Mouse (Mus musculus) gastrocnemius, postnatal 14 days (tissue): Measurements from ENCODE around the gene Kdm5c. TPM values are rescaled to one million over a fixed set of nuclear protein-coding genes. Genes with fewer than 3 reads are reported as not detected.
"Not testable (repeated sequence)": the region's sequence is repeated elsewhere in the genome, so short reads cannot be mapped to it uniquely, and the experiment has no call there.

Experiments used
- DNase-seq: peaks from one replicate; pipeline ENCODE4 v3.0.0; 2021; ENCODE audit warnings: mixed read lengths
- intact Hi-C: fragments of 180-260 bp; cut with DNase I; formaldehyde crosslinking; loops from one replicate; pipeline ENCODE4 v1.15.1; 2025; ENCODE audit warnings: low total_unique reads
- long read RNA-seq, 2 experiments: library from polyadenylated mRNA; stranded (forward); transcript quantifications; one replicate each; pipeline ENCODE4 v2.0.0; 2021
- total RNA-seq, 2 experiments: library from RNA; stranded (reverse); gene quantifications; 2 replicates each; pipeline ENCODE4 v1.2.3; 2021

The Kdm5c gene
- total RNA-seq = 10 to 100 TPM; 18.6 to 24.0 TPM
- long read RNA-seq, experiment 1, full-length matches to known transcripts = 7 of 11 reads
- long read RNA-seq, experiment 1, partial matches to known transcripts = 2 of 11 reads
- long read RNA-seq, experiment 1, other reads (novel, unspliced or antisense) = 2 of 11 reads
- long read RNA-seq, experiment 2, full-length matches to known transcripts = 9 of 16 reads
- long read RNA-seq, experiment 2, partial matches to known transcripts = 3 of 16 reads
- long read RNA-seq, experiment 2, other reads (novel, unspliced or antisense) = 4 of 16 reads

GRCm38 (mm10) chrX:152232781-152233763, at the start of gene Kdm5c:
Kdm5c (plus strand) TSS chrX:152233020.
- peak; percentile 98 for DNase-seq
- intact Hi-C loops = no loop called here

- no peak for DNase-seq
- intact Hi-C loops = no loop called here
Measured at GRCm38 (mm10) chrX:152187151-152187550, 45.7 kb upstream of the Kdm5c start.

GRCm38 (mm10) chrX:152191266-152191665, 41.6 kb upstream of the Kdm5c start:
- DNase-seq = no peak
- intact Hi-C loops = no loop called here

- no peak for DNase-seq
- intact Hi-C loops = no loop called here
Measured at GRCm38 (mm10) chrX:152197814-152198648, 34.8 kb upstream of the Kdm5c start.

- no peak for DNase-seq
- intact Hi-C loops = no loop called here
Measured at GRCm38 (mm10) chrX:152201737-152202421, 30.9 kb upstream of the Kdm5c start.

GRCm38 (mm10) chrX:152202422-152203103, 30.3 kb upstream of the Kdm5c start:
- no peak for DNase-seq
- intact Hi-C loops = no loop called here

GRCm38 (mm10) chrX:152203247-152203646, 29.6 kb upstream of the Kdm5c start:
- DNase-seq = no peak
- intact Hi-C loops = no loop called here

GRCm38 (mm10) chrX:152205486-152205885, 27.3 kb upstream of the Kdm5c start:
- no peak for DNase-seq
- intact Hi-C loops = no loop called here

GRCm38 (mm10) chrX:152214703-152215102, 18.1 kb upstream of the Kdm5c start:
- intact Hi-C loops = no loop called here

GRCm38 (mm10) chrX:152218529-152218928, 14.3 kb upstream of the Kdm5c start:
- no peak for DNase-seq
- intact Hi-C loops = no loop called here

More at GRCm38 (mm10) chrX:152214703-152215102, 18.1 kb upstream of the Kdm5c start:
- DNase-seq = no peak

- intact Hi-C loops = no loop called here
Measured at GRCm38 (mm10) chrX:152221721-152222120, 11.1 kb upstream of the Kdm5c start.

GRCm38 (mm10) chrX:152222226-152222625, 10.6 kb upstream of the Kdm5c start:
- no peak for DNase-seq
- intact Hi-C loops = no loop called here

More at GRCm38 (mm10) chrX:152221721-152222120, 11.1 kb upstream of the Kdm5c start:
- no peak for DNase-seq

- DNase-seq = no peak
- intact Hi-C loops = no loop called here
Measured at GRCm38 (mm10) chrX:152223313-152223712, 9.5 kb upstream of the Kdm5c start.

- intact Hi-C loops = no loop called here
Measured at GRCm38 (mm10) chrX:152224280-152224679, 8.5 kb upstream of the Kdm5c start.

GRCm38 (mm10) chrX:152234125-152234524, 1.3 kb downstream of the Kdm5c start:
- intact Hi-C loops = no loop called here
- DNase-seq = no peak

More at GRCm38 (mm10) chrX:152224280-152224679, 8.5 kb upstream of the Kdm5c start:
- no peak for DNase-seq

- intact Hi-C loops = no loop called here
- no peak for DNase-seq
Measured at GRCm38 (mm10) chrX:152235758-152236157, 2.9 kb downstream of the Kdm5c start.

- intact Hi-C loops = loop anchor here (10.0 kb wide), 1 partner anchor 112 kb away; no protein-coding TSS in a partner anchor
- DNase-seq = not testable (repeated sequence)
Measured at GRCm38 (mm10) chrX:152243140-152243539, 10.3 kb downstream of the Kdm5c start.

GRCm38 (mm10) chrX:152244492-152245189, 11.8 kb downstream of the Kdm5c start:
- intact Hi-C loops = loop anchor here (10.0 kb wide), 1 partner anchor 110 kb away; no protein-coding TSS in a partner anchor
- no peak for DNase-seq
